Mouse (Mus musculus) hindbrain, embryonic 11.5 days (tissue): ENCODE results near the gene Taok3. TPM values are rescaled to one million over a fixed set of nuclear protein-coding genes. Genes with fewer than 3 reads are reported as not detected.

Experiments used
- ATAC-seq: fragments of 200-750 bp; cut with Nextera tagmentation; 2 replicates; pipeline ENCODE4 v1.8.0; 2017; ENCODE audit warnings: mild to moderate bottlenecking, moderate TSS enrichment, moderate library complexity; ENCODE audit not compliant: low FRiP score
- DNase-seq: peaks from one replicate; pipeline ENCODE4 v3.0.0-alpha.2; 2015; ENCODE audit warnings: low spot score
- H3K27ac ChIP-seq: fragments of 300-500 bp; sonication (generic); 2 replicates; pipeline ENCODE4 v1.5.1; 2014; ENCODE audit warnings: mild to moderate bottlenecking, low read depth, low read length
- H3K27me3 ChIP-seq: fragments of 300-500 bp; sonication (generic); 2 replicates; pipeline ENCODE4 v1.6.1; 2014; ENCODE audit warnings: mild to moderate bottlenecking, low read length, moderate library complexity, mixed read lengths; ENCODE audit not compliant: control insufficient read depth, insufficient read depth
- H3K36me3 ChIP-seq: fragments of 300-500 bp; sonication (generic); 2 replicates; pipeline ENCODE4 v1.6.1; 2014; ENCODE audit warnings: mild to moderate bottlenecking, low read length, moderate library complexity, mixed read lengths; ENCODE audit not compliant: control insufficient read depth, insufficient read depth
- H3K4me1 ChIP-seq: fragments of 300-500 bp; sonication (generic); replicated peaks from 2 replicates; pipeline ENCODE4 v1.6.1; 2014; ENCODE audit warnings: low read length, mixed read lengths; ENCODE audit not compliant: control insufficient read depth, insufficient read depth
- H3K4me2 ChIP-seq: fragments of 300-500 bp; sonication (generic); replicated peaks from 2 replicates; pipeline ENCODE4 v1.6.1; 2014; ENCODE audit warnings: mild to moderate bottlenecking, low read depth, low read length
- H3K4me3 ChIP-seq: fragments of 300-500 bp; sonication (generic); 2 replicates; pipeline ENCODE4 v1.5.1; 2014; ENCODE audit warnings: low read depth, low read length
- H3K9ac ChIP-seq: fragments of 300-500 bp; sonication (generic); 2 replicates; pipeline ENCODE4 v1.6.1; 2014; ENCODE audit warnings: low read depth, low read length
- H3K9me3 ChIP-seq: fragments of 300-500 bp; sonication (generic); 2 replicates; pipeline ENCODE4 v1.6.1; 2016; ENCODE audit warnings: low read length; ENCODE audit not compliant: control insufficient read depth
- WGBS: fragments of 180-500 bp; shearing (Covaris S2); extraction: QIAGEN DNeasy Blood & Tissue Kit; methylation state at CpG from one replicate; pipeline ENCODE4 v1.1.7; 2014; 5-methylcytosine and 5-hydroxymethylcytosine counted together
- polyA plus RNA-seq: library from polyadenylated mRNA; unstranded; fragments of >200 nt; fragmentation: Nextera tagmentation; extraction: Ambion mirVana; gene quantifications from 2 replicates; pipeline ENCODE4 v1.2.1, GENCODE M21; 2014

Taok3 gene
- polyA plus RNA-seq, 1 experiment from 2014 or later = 21.7 TPM

- DNase-seq (no peak), ATAC-seq (no peak)
- no peak overlapping the region for H3K27ac ChIP-seq
- no peak overlapping the region for H3K9ac ChIP-seq
- no peaks in the 10 kb centered on the region for H3K27me3 ChIP-seq
- no peak overlapping the region for H3K4me2 ChIP-seq
- 0 out of 2 replicates have a peak, but pooled peaks cover 2% of the 10 kb centered on the region for H3K36me3 ChIP-seq
- no peaks in the 10 kb centered on the region for H3K9me3 ChIP-seq
- 95% methylated on average over 20 of the region's 20 CpGs for WGBS
- no peak overlapping the region for H3K4me3 ChIP-seq
- no peaks in the 10 kb centered on the region for H3K4me1 ChIP-seq
These were observed 16.6 kb upstream of the Taok3 start for GRCm38 (mm10) chr5:117103194-117103929.

- no peak for ATAC-seq
- no peak overlapping the region for H3K4me2 ChIP-seq
- no peak overlapping the region for H3K4me3 ChIP-seq
- H3K27ac ChIP-seq = no peak overlapping the region
- WGBS = 94% methylated on average over 12 of the region's 12 CpGs
- no peaks in the 10 kb centered on the region for H3K27me3 ChIP-seq
- H3K9ac ChIP-seq = no peak overlapping the region
- DNase-seq = no peak
- no peaks in the 10 kb centered on the region for H3K9me3 ChIP-seq
- H3K36me3 ChIP-seq = peaks cover 7% of the 10 kb centered on the region; the same call in 1 of the 2 replicates
- H3K4me1 ChIP-seq = no peaks in the 10 kb centered on the region
These were observed 15.6 kb upstream of the Taok3 start for GRCm38 (mm10) chr5:117104329-117104728.

GRCm38 (mm10) chr5:117105761-117106160 is 14.2 kb upstream of the Taok3 start:
- WGBS = 90% methylated on average over 9 of the region's 9 CpGs
- no peak overlapping the region for H3K4me2 ChIP-seq
- no peak overlapping the region for H3K27ac ChIP-seq
- ATAC-seq (no peak), DNase-seq (no peak)
- H3K36me3 ChIP-seq = peaks cover 7% of the 10 kb centered on the region; the same call in 1 of the 2 replicates
- H3K4me1 ChIP-seq = no peaks in the 10 kb centered on the region
- H3K27me3 ChIP-seq = no peaks in the 10 kb centered on the region
- H3K9me3 ChIP-seq = no peaks in the 10 kb centered on the region
- H3K9ac ChIP-seq = no peak overlapping the region
- no peak overlapping the region for H3K4me3 ChIP-seq

DNA sequence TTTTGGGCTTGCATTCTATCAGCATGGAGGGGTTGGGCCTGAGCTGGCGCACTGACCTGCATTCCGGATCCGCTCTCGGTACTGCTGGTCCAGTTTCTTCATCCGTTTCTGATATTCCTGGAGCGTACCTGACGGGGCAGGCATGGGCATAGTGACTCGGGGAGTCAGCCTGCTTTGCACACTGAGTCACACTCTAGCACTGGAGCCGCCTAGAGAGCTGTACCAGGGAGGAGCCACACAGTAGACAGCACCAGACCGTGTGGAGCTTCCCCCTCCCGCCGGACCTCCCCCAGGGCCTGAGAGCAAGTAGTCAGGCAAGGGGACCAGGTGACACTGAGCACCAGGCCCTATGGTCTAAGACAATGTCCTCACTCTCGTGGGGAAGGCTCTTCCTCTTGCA is 11.6 kb upstream of the Taok3 start:
- Histone ChIP-seq H3K4me2 (no peak overlapping the region), H3K9ac (no peak overlapping the region), H3K9me3 (no peaks in the 10 kb centered on the region), H3K36me3 (peaks cover 5% of the 10 kb centered on the region; the same call in 1 of the 2 replicates), H3K27ac (no peak overlapping the region), H3K27me3 (no peaks in the 10 kb centered on the region), H3K4me1 (no peaks in the 10 kb centered on the region), H3K4me3 (no peak overlapping the region)
- 93% methylated on average over 13 of the region's 13 CpGs for WGBS
- no peak for ATAC-seq
- no peak for DNase-seq

DNA sequence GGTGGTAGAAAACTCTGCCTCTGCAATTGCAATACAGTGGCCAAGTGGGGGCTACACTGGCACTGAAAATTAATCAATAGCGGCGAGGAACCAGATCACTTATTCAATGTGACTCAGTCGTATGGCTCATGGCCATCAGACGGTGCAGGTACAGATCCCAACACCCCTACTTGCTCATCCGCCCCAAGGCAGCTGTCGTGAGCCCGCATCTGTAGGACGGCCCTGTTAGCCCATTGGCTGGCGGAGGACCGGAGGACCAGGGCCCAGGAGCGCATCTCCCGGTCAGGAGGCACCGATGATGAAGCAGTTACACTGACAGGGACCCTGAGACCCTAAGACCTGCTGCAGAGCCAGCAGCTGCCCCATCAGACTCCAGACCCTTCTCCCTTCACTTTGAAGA is 11.2 kb upstream of the Taok3 start:
- Histone ChIP-seq H3K27ac (no peak overlapping the region), H3K4me1 (no peaks in the 10 kb centered on the region), H3K4me2 (no peak overlapping the region), H3K27me3 (no peaks in the 10 kb centered on the region), H3K36me3 (peaks cover 5% of the 10 kb centered on the region; the same call in 1 of the 2 replicates), H3K9ac (no peak overlapping the region), H3K4me3 (no peak overlapping the region), H3K9me3 (no peaks in the 10 kb centered on the region)
- DNase-seq (no peak), ATAC-seq (no peak)
- WGBS = 98% methylated on average over 13 of the region's 13 CpGs

GRCm38 (mm10) chr5:117109522-117109921 is 10.4 kb upstream of the Taok3 start:
- Histone ChIP-seq H3K36me3 (peaks cover 5% of the 10 kb centered on the region; the same call in 1 of the 2 replicates), H3K9me3 (no peaks in the 10 kb centered on the region), H3K27ac (no peak overlapping the region), H3K9ac (no peak overlapping the region), H3K27me3 (no peaks in the 10 kb centered on the region), H3K4me1 (no peaks in the 10 kb centered on the region), H3K4me3 (no peak overlapping the region), H3K4me2 (no peak overlapping the region)
- WGBS = 90% methylated on average over 8 of the region's 8 CpGs
- ATAC-seq = no peak
- DNase-seq = no peak

DNA sequence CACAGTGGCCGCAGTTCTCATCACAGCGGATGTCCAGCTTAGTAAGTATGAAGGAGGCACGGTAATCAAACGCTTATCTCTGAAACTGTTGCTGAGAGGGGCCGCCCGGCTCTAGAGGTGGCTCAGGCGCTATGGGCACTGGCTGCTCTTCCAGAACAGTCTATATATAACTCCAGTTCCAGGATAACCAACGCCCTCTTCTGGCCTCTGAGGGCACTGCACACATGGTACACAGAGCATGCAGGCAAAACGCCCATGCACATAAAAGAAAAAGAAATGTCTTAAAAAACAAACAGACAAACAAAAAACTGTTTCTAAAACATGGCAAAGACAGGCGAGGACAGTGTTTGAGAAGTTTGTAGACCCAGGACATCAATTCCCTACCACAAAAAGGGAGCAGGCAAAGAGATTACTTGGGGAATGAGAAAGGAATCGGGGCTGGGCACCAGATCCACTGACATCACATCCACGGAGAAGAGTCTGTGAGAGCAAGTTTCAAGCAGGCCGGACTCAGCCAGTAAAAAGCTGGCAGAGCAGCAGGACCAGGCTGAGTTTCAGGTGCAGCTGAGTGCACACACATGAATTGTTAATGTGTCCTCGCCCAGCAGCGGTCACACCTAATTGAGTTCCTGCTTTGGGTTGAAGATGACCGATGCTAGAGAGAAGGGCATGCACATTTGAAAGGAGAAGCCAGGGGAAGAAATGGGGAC is 8.7 kb upstream of the Taok3 start:
- Histone ChIP-seq H3K4me3 (no peak overlapping the region), H3K27me3 (no peaks in the 10 kb centered on the region), H3K4me1 (no peaks in the 10 kb centered on the region), H3K4me2 (no peak overlapping the region), H3K9ac (no peak overlapping the region), H3K27ac (no peak overlapping the region), H3K36me3 (peaks cover 5% of the 10 kb centered on the region; the same call in 1 of the 2 replicates), H3K9me3 (no peaks in the 10 kb centered on the region)
- ATAC-seq (no peak), DNase-seq (no peak)
- 92% methylated on average over 16 of the region's 16 CpGs for WGBS

DNA sequence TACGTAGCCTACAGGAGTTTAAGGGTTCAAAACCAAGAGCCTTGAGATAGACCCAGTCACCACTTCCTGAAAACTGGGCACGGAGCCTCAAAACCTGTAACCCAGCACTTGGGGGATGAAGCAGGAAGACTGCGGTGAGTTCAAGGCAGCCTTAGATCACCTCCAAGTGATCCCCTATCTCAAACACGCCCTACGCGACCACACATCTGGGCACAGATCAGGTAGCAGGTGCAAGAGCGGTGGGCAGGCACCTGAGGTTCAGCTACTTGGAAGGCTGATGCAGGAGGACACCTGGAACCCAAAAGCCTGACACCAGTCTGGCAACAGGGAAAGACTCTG is 8.2 kb upstream of the Taok3 start:
- ATAC-seq (no peak), DNase-seq (no peak)
- Histone ChIP-seq H3K4me2 (no peak overlapping the region), H3K4me1 (no peaks in the 10 kb centered on the region), H3K9me3 (no peaks in the 10 kb centered on the region), H3K36me3 (peaks cover 5% of the 10 kb centered on the region; the same call in 1 of the 2 replicates), H3K9ac (no peak overlapping the region), H3K27ac (no peak overlapping the region), H3K4me3 (no peak overlapping the region), H3K27me3 (no peaks in the 10 kb centered on the region)
- WGBS = 95% methylated on average over 7 of the region's 7 CpGs

DNA sequence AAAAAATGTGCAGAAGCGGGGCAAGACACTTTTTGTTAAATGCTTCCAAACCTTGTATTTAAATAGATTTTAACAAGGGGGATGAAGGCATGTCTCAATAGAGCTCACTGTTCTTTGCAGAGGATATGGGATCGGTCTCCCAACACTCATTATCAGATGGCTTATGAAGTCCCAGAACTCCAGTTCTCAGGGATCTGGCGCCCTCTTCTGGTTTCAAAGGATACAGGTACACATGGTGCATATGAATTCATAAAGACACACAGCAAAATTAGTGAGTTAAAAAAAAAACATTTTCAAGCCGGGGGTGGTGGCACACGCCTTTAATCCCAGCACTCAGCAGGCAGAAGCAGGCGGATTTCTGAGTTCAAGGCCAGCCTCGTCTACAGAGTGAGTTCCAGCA is 6.6 kb upstream of the Taok3 start:
- no peaks in the 10 kb centered on the region for H3K9me3 ChIP-seq
- H3K27ac ChIP-seq = no peak overlapping the region
- H3K27me3 ChIP-seq = no peaks in the 10 kb centered on the region
- WGBS = 88% methylated on average over 7 of the region's 7 CpGs
- peaks cover 5% of the 10 kb centered on the region; the same call in 1 of the 2 replicates for H3K36me3 ChIP-seq
- DNase-seq (peak; percentile 57), ATAC-seq (no peak)
- H3K4me3 ChIP-seq = no peak overlapping the region
- no peaks in the 10 kb centered on the region for H3K4me1 ChIP-seq
- no peak overlapping the region for H3K4me2 ChIP-seq
- H3K9ac ChIP-seq = no peak overlapping the region
